Mouse (Mus musculus): ENCODE measurements around the gene Pcolce.

Gene Pcolce

GRCm38 (mm10) chr5:137613550-137613949, at the start of gene Pcolce:
Gene Pcolce, minus strand, starts transcription at chr5:137613784.
- no peak for DNase-seq (ENCODE audit: low read depth, low spot score)

GRCm38 (mm10) chr5:137663057-137663456, 49.5 kb upstream of the Pcolce start:
- no peak for DNase-seq (ENCODE audit: low read depth, low spot score)

- DNase-seq (ENCODE audit: low read depth, low spot score) = no peak
Measured at GRCm38 (mm10) chr5:137660064-137660688, 46.6 kb upstream of the Pcolce start.

GRCm38 (mm10) chr5:137656977-137657376, 43.4 kb upstream of the Pcolce start:
- peak; percentile 76 for DNase-seq (ENCODE audit: low read depth, low spot score)

- DNase-seq (ENCODE audit: low read depth, low spot score) = no peak
Measured at GRCm38 (mm10) chr5:137654746-137655145, 41.2 kb upstream of the Pcolce start.

- no peak for DNase-seq (ENCODE audit: low read depth, low spot score)
Measured at GRCm38 (mm10) chr5:137653366-137653765, 39.8 kb upstream of the Pcolce start.

- peak; percentile 73 for DNase-seq (ENCODE audit: low read depth, low spot score)
Measured at GRCm38 (mm10) chr5:137652474-137652873, 38.9 kb upstream of the Pcolce start.

- no peak for DNase-seq (ENCODE audit: low read depth, low spot score)
Measured at GRCm38 (mm10) chr5:137649669-137650571, 36.3 kb upstream of the Pcolce start.

GRCm38 (mm10) chr5:137649251-137649650, 35.7 kb upstream of the Pcolce start:
- no peak for DNase-seq (ENCODE audit: low read depth, low spot score)

GRCm38 (mm10) chr5:137647827-137648601, 34.4 kb upstream of the Pcolce start:
- DNase-seq (ENCODE audit: low read depth, low spot score) = no peak

- DNase-seq (ENCODE audit: low read depth, low spot score) = no peak
Measured at GRCm38 (mm10) chr5:137645652-137646091, 32.1 kb upstream of the Pcolce start, which contains the start of gene Irs3. Gene Irs3, minus strand, starts transcription at chr5:137645714.

GRCm38 (mm10) chr5:137645091-137645651, 31.6 kb upstream of the Pcolce start:
- no peak for DNase-seq (ENCODE audit: low read depth, low spot score)

GRCm38 (mm10) chr5:137644484-137644883, 30.9 kb upstream of the Pcolce start:
- no peak for DNase-seq (ENCODE audit: low read depth, low spot score)

GRCm38 (mm10) chr5:137642886-137643285, 29.3 kb upstream of the Pcolce start:
- no peak for DNase-seq (ENCODE audit: low read depth, low spot score)

GRCm38 (mm10) chr5:137641054-137641453, 27.5 kb upstream of the Pcolce start, which contains the start of gene Sap25:
Gene Sap25, plus strand, starts transcription at chr5:137641334.
- no peak for DNase-seq (ENCODE audit: low read depth, low spot score)

GRCm38 (mm10) chr5:137639472-137639871, 25.9 kb upstream of the Pcolce start:
- no peak for DNase-seq (ENCODE audit: low read depth, low spot score)

- no peak for DNase-seq (ENCODE audit: low read depth, low spot score)
Measured at GRCm38 (mm10) chr5:137633397-137634084, 20.0 kb upstream of the Pcolce start.

- no peak for DNase-seq (ENCODE audit: low read depth, low spot score)
Measured at GRCm38 (mm10) chr5:137631591-137631990, 18.0 kb upstream of the Pcolce start.

- no peak for DNase-seq (ENCODE audit: low read depth, low spot score)
Measured at GRCm38 (mm10) chr5:137631171-137631570, 17.6 kb upstream of the Pcolce start.

- DNase-seq (ENCODE audit: low read depth, low spot score) = no peak
Measured at GRCm38 (mm10) chr5:137630602-137631001, 17.0 kb upstream of the Pcolce start.
